ENCODE assay signal across 8 mouse cellular contexts in genomic region chr13:74208317-74208985, GRCm38 (mm10). TPM values are rescaled to one million over a fixed set of nuclear protein-coding genes. Genes with fewer than 3 reads are reported as not detected.
A peak's percentile ranks its signal among the peaks of the same experiment; 100 is the strongest.
DNase-seq lines count a peak whose midpoint lies in the region; ATAC-seq and TF ChIP-seq lines count a peak whose summit lies in the region.

Gene Exoc3, minus strand, starts transcription at chr13:74208732.

- peaks cover 13% of the 10 kb centered on the region for H3K4me1 ChIP-seq in heart, embryonic 12.5 days (replicated peaks)
- H3K4me1 ChIP-seq in kidney, postnatal 0 days (replicated peaks; ENCODE audit: insufficient read depth, low read length) = peaks cover 15% of the 10 kb centered on the region; the same call in 1 of the 2 replicates
- 0 out of 2 replicates have a peak, but pooled peaks cover 3% of the 10 kb centered on the region for H3K4me1 ChIP-seq in liver, embryonic 11.5 days (replicated peaks; ENCODE audit: control insufficient read depth, insufficient read depth, low read length)
- H3K4me1 ChIP-seq in stomach, embryonic 14.5 days (ENCODE audit: control insufficient read depth, insufficient read depth, low read length) = peaks cover 11% of the 10 kb centered on the region; the same call in 1 of the 2 replicates

- peak within 1 kb of the TSS; percentile 76 for H3K4me3 ChIP-seq in heart, embryonic 12.5 days
- peak within 1 kb of the TSS; percentile 68 for H3K4me3 ChIP-seq in kidney, postnatal 0 days (replicated peaks; ENCODE audit: low read depth, low read length)
- H3K4me3 ChIP-seq in liver, embryonic 11.5 days (ENCODE audit: low read depth, low read length) = peak within 1 kb of the TSS; percentile 72
- peak within 1 kb of the TSS; percentile 72 for H3K4me3 ChIP-seq in stomach, embryonic 14.5 days (ENCODE audit: low read depth, low read length)

- H3K9me3 ChIP-seq in heart, embryonic 12.5 days (replicated peaks) = no peaks in the 10 kb centered on the region
- H3K9me3 ChIP-seq in kidney, postnatal 0 days (replicated peaks; ENCODE audit: low read length) = no peaks in the 10 kb centered on the region
- no peaks in the 10 kb centered on the region for H3K9me3 ChIP-seq in liver, embryonic 11.5 days (ENCODE audit: control insufficient read depth, low read length)
- H3K9me3 ChIP-seq in stomach, embryonic 14.5 days (ENCODE audit: control insufficient read depth, low read depth, low read length) = no peaks in the 10 kb centered on the region

- peak within 1 kb of the TSS; percentile 89 for H3K27ac ChIP-seq in heart, embryonic 12.5 days (ENCODE audit: poor library complexity, severe bottlenecking)
- H3K27ac ChIP-seq in kidney, postnatal 0 days = peak within 1 kb of the TSS; percentile 93
- peak within 1 kb of the TSS; percentile 58 for H3K27ac ChIP-seq in liver, embryonic 11.5 days (ENCODE audit: low read depth, low read length)
- peak within 1 kb of the TSS; percentile 81 for H3K27ac ChIP-seq in stomach, embryonic 14.5 days (ENCODE audit: low read length)

- H3K36me3 ChIP-seq in heart, embryonic 12.5 days = peaks cover 24% of the 10 kb centered on the region
- 0 out of 2 replicates have a peak, but pooled peaks cover 8% of the 10 kb centered on the region for H3K36me3 ChIP-seq in kidney, postnatal 0 days (ENCODE audit: insufficient read depth, low read length)
- H3K36me3 ChIP-seq in liver, embryonic 11.5 days (ENCODE audit: control insufficient read depth, insufficient read depth, low read length) = no peaks in the 10 kb centered on the region; the same call in 1 of the 2 replicates
- peaks cover 11% of the 10 kb centered on the region for H3K36me3 ChIP-seq in stomach, embryonic 14.5 days (ENCODE audit: control insufficient read depth, insufficient read depth, low read length)

- TF ChIP-seq CTCF in kidney, postnatal 0 days (IDR thresholded peaks at IDR 0.05; ENCODE audit: low read depth) = no peak

- peak within 1 kb of the TSS; percentile 80 for H3K9ac ChIP-seq in heart, embryonic 12.5 days
- H3K9ac ChIP-seq in kidney, postnatal 0 days (ENCODE audit: low read depth, low read length) = peak within 1 kb of the TSS; percentile 75
- H3K9ac ChIP-seq in liver, embryonic 11.5 days (ENCODE audit: low read depth, low read length) = peak within 1 kb of the TSS; percentile 63
- peak within 1 kb of the TSS; percentile 47 for H3K9ac ChIP-seq in stomach, embryonic 14.5 days (replicated peaks; ENCODE audit: low read depth, low read length)

- ATAC-seq in erythroid progenitor cell, adult 5-6 weeks (replicated peaks; ENCODE audit: low FRiP score, poor library complexity, severe bottlenecking) = peak; percentile 98
- ATAC-seq in heart, embryonic 12.5 days (ENCODE audit: insufficient number of reproducible peaks, low FRiP score) = peak; percentile 95
- ATAC-seq in kidney, postnatal 0 days (replicated peaks; ENCODE audit: low FRiP score, low read depth) = peak; percentile 97
- peak; percentile 98 for ATAC-seq in liver, embryonic 11.5 days (replicated peaks; ENCODE audit: low FRiP score)
- peak; percentile 95 for ATAC-seq in stomach, embryonic 14.5 days (ENCODE audit: insufficient number of reproducible peaks, insufficient read depth, low FRiP score, low read depth)

- peak; percentile 91 for DNase-seq in CD4-positive helper T cell, adult 2 months (ENCODE audit: low read depth, low spot score)
- peak; percentile 66 for DNase-seq in brain, embryonic 18.5 days (ENCODE audit: low read depth, low spot score)
- DNase-seq in kidney, postnatal 0 days (ENCODE audit: low spot score) = peak; percentile 94
- peak; percentile 90 for DNase-seq in liver, embryonic 11.5 days (ENCODE audit: low spot score)
- peak; percentile 89 for DNase-seq in naive thymus-derived CD4-positive, alpha-beta T cell, adult 2 months (ENCODE audit: low read depth)

- peaks cover 13% of the 10 kb centered on the region; the same call in 1 of the 2 replicates for H3K27me3 ChIP-seq in heart, embryonic 12.5 days (replicated peaks)
- no peaks in the 10 kb centered on the region for H3K27me3 ChIP-seq in kidney, postnatal 0 days (ENCODE audit: insufficient read depth, low read length)
- H3K27me3 ChIP-seq in liver, embryonic 11.5 days (replicated peaks; ENCODE audit: control insufficient read depth, insufficient read depth, low read length) = no peaks in the 10 kb centered on the region
- H3K27me3 ChIP-seq in stomach, embryonic 14.5 days (ENCODE audit: control insufficient read depth, insufficient read depth, low read length) = no peaks in the 10 kb centered on the region

- H3K4me2 ChIP-seq in heart, embryonic 12.5 days = peak within 1 kb of the TSS; percentile 82
- H3K4me2 ChIP-seq in kidney, postnatal 0 days (ENCODE audit: low read length) = peak within 1 kb of the TSS; percentile 87
- peak within 1 kb of the TSS; percentile 91 for H3K4me2 ChIP-seq in liver, embryonic 11.5 days
- H3K4me2 ChIP-seq in stomach, embryonic 14.5 days (replicated peaks; ENCODE audit: low read depth, low read length) = peak within 1 kb of the TSS; percentile 75

- under 1% methylated on average over 39 of the region's 39 CpGs for WGBS in heart, embryonic 12.5 days
- under 1% methylated on average over 39 of the region's 39 CpGs for WGBS in kidney, postnatal 0 days
- under 1% methylated on average over 39 of the region's 39 CpGs for WGBS in liver, embryonic 11.5 days
- under 1% methylated on average over 39 of the region's 39 CpGs for WGBS in stomach, embryonic 14.5 days

RNA-seq across cellular contexts. Expression of gene Exoc3, which starts in this region (rescaled TPM):
- 11.5 and 30.6 TPM in 2 replicates for total RNA-seq in erythroid progenitor cell, adult 5-6 weeks (2015; ENCODE audit: low replicate concordance)
- 25.2 and 27.9 TPM in 2 replicates for total RNA-seq in erythroid progenitor cell, adult 5-6 weeks (2017; ENCODE audit: low replicate concordance)
- 50.4 and 51.0 TPM in 2 replicates for polyA plus RNA-seq in heart, embryonic 12.5 days (2016; fragmentation: Nextera tagmentation; extraction: Ambion mirVana)
- 59.2 and 61.2 TPM in 2 replicates for polyA plus RNA-seq in kidney, postnatal 0 days (2015; fragmentation: Nextera tagmentation; extraction: Ambion mirVana)
- 50.2 and 55.9 TPM in 2 replicates for polyA plus RNA-seq in liver, embryonic 11.5 days (2014; fragmentation: Nextera tagmentation; extraction: Ambion mirVana)
- polyA plus RNA-seq in stomach, embryonic 14.5 days (2014; fragmentation: Nextera tagmentation; extraction: Ambion mirVana) = 82.1 and 86.8 TPM in 2 replicates

Comparison
In these comparisons a context has a peak if more than half of its experiments do, and no peak if none do; other contexts are left out.
1. Peak in every context shown above with its lines: DNase-seq, ATAC-seq, H3K4me3 ChIP-seq and H3K27ac ChIP-seq.